Mouse (Mus musculus): ENCODE data around the gene Gm20388.

Gene Gm20388

DNA sequence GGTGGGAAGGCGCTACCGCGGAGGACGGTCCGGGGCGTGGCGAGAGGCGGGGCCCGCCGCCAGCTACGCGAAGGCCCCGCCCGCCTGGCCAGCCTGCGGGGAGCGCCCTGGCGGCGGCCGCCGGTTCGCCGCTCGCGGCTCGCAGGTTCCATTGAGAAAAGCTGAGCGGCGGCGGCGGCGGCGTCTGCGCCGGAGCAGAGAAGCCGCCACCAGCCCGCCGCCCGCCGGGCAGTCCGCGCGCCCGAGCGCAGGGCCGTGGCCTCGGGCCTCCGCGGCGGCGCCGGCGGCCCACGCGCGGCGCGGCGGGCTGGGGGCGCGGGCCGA, 2371.4 kb downstream of the Gm20388 start, which contains the start of gene Zfpm1:
Gene Zfpm1 (plus strand): TSS at position 107 of the 324 bp plus-strand sequence.
- no peak for DNase-seq (ENCODE audit: low spot score)

DNA sequence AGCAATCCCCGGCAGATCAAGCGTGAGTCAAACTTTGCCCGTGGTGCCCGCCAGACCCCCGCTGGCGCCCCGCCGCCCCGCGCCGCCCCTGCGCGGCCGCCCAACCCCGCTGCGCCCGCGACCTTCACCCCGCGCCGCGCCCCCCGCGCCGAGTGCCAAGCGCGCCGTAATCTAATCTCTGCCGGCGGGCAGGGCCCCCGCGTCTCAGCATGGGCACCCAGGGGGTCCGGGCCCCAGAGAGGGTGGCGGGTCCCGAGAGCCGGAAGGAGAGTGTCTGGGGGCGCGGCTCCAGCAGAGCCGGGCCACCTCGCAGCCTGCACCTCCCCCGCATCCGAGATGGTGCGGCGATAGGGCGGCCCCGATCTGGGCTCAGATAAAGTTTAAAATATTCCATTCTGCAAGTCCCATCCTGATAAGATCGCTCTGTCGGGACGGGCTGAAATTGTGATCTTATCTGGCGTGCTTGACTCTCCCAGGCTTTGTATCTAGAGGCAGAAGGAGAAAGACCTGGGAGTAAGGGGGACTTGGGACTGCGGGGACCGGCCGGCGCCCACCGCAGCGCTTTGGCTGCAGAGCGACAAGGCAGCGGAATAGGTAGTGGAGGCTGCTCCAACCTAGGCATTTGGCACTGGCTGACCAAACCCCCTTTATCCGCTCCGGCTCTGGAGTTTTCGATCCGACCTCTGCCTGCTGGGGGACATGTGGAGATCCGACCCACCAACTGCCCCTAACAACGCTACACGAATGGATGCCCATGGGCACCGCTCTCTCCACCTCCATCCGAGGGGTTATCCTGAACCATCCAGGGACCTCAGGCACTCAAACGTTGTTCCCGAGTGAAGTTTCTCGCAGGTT, 2372.1 kb downstream of the Gm20388 start:
- DNase-seq (ENCODE audit: low spot score): no peak

DNA sequence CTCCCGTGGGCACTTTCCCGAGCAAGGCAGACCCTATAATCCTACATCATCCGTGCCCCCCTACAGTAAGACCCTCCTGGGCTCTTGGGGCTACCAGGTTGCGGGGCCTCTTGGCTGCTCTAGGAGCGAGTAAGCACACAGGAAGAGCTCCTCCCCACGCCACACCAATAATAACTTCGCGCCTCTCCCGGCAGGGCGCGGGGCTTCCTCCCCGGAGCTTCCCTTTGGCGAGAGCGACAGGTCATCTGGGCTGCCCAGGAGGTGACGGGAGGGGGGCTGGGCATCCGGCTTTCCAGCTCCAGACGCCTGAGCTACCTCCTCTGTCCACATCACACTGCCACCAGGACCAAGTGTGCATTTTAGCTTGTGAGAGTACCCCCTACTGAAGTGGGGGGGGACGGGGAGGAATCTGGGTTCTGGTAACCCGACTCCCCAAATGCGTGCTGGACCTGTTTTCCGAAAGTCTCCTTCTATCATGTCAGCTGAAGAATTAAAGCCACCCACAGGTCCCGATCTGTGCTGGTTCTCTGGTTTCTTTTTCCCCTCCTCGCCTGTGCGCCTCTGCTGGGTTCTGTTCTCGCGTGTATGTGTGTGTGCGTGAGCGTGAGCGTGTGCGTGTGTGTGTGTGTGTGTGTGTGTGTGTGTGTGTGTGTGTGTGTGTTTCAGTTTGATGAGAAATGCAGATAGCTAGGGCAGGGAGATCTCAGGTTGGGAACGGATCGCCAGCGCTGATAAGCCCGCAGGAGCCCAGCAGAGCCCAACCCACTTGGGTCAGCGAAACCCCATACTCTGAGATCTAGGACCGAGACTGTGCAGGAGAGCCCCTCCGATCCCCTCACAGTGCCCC, 2372.9 kb downstream of the Gm20388 start:
- DNase-seq (ENCODE audit: low spot score): no peak

DNA sequence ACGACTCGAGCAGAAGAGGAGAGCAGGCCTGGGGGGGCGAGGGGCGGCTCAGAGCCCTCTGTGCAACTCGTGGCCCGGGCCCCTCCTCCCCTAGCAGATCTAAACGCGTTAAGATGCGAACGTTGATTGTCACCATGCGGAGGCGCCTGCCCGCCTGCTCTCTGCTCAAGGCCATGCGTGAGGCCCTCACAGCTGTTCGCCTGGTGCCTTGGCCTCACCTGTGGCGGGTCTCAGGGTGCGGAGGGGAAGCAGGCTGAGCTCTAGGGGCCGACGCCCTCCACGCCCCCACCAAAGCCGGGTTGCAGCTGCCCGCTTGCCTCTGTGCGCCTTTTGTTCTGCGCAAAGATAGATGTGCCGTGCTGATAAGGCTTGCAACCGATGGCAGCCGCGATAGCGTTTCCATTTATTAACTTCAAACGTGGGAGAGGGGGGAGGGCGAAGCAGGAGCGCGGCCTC, 2373.6 kb downstream of the Gm20388 start:
- DNase-seq (ENCODE audit: low spot score): no peak

DNA sequence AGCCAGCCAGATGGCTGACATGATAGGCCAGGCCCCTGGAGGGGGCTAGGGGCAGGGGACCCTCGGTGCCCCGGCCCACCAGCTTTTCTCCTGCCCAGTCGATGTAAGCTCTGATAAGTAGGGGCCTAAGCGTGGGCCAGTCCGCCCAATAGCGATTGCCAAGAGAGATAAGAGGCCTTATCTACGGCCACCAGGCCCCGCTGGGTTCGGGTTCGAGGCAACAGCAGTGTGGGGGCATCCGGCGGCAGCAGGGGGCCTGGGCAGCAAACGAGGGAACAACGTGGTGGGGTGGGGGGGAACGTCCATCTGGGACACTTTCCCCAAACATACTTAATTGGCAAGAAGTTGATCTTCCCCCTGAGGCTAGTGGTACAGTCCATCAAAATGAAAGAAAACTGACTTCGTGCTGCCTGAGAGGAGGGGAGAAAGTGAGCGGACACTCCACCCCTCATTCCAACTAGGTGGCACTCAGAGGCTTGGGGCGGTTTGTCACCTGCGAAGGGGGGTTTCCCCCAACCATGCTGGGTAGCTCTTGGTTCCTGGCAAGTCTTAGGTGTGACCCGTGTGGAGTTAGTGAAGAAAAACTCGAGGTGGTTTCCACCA, 2374.1 kb downstream of the Gm20388 start:
- DNase-seq (ENCODE audit: low spot score): no peak

DNA sequence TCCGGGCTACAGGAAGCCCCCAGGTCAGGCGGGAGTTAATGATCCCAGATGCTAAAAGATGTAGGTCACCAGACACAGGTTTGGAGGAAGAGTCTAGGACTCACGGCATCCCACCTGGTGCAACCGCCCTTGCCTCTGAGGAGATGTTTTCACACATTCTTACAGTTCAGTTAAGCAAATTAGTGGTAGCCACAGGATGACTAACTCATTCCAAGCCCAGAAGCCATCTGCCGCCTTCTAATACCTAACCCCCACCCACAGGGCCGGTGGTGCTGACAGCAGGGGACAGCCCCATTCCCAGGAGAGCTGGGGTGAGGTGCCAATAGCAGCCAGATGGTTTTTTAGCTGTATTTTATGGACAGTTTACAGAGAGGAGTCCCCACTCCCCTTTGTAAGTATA, 2375.1 kb downstream of the Gm20388 start:
- no peak for DNase-seq (ENCODE audit: low spot score)

DNA sequence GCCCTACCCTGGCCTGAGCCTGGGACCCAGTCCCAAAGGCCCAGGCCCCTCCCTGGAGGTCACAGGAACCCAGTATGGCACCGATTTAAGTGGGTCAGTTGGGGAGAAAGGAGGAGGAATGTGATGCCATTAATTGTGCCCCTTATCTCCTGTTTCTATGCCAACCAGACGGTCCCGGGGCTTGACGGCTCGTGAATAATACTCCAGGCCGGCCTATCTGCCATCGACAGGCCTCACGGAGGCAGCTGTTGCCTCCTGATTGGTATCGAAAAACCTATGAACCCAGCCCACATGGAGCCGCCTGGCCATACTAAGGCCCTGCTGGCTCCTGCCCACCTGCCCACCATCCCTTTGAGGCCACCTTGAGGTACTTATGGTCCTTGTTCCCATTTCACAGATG, 2376.3 kb downstream of the Gm20388 start:
- DNase-seq (ENCODE audit: low spot score): no peak

DNA sequence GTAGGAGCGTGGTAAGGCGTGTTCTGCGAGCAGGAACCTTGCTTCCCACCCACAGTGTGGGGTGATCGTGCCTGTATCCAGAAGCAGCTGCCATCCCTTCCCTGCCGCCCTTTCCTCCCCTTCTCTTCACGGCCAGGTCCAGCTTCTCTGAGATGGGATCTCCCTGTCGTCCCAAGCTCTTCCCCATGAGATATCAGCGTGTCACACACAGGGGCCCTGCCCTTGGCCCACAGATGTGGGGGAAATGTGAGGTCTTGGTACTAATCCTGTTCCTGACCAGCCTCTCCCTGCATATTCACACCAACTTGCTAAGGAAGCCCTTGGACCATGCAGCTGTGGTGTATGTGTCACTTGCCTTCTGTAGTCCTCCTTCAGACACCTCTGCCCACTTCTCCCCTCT, 2377.1 kb downstream of the Gm20388 start:
- DNase-seq (ENCODE audit: low spot score): no peak

DNA sequence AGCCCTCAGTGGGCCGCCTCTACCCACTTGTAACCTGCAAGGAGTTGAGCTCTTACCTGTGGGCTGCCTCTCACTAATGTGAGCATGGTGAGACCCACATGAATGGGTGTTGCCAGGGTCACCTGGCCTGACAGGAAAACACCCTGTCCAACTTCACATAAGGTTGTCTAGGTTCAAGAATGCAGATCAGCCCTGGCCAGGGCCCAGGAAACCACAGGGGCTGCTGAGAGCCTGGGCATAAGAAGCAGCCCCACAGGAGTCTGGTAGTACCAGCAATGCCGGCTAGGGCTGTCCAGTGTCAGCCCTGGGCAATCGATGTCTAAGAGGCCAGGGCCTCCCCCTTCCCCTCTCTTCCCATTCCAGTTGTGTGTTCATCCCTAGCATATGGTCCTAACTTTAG, 2377.7 kb downstream of the Gm20388 start:
- no peak for DNase-seq (ENCODE audit: low spot score)

DNA sequence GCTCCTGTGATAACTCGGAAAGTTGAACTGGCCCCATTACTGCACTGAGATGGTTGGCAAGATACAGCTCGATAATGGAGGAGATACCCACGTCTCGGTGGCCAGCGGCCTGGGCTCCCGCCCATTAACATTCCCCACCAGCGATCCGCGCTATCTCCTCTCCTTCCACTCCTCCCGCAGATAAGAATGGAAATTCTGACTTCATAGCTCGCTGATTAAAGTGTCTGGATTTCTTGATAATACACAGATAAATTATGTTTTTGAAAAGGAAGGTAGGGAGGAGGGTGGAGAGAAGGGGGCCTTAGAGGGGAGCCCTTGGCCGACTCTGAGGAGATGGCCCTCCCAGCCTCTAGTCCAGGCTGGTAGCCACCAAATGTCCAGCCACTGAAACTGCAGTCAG, 2380.4 kb downstream of the Gm20388 start:
- no peak for DNase-seq (ENCODE audit: low spot score)

DNA sequence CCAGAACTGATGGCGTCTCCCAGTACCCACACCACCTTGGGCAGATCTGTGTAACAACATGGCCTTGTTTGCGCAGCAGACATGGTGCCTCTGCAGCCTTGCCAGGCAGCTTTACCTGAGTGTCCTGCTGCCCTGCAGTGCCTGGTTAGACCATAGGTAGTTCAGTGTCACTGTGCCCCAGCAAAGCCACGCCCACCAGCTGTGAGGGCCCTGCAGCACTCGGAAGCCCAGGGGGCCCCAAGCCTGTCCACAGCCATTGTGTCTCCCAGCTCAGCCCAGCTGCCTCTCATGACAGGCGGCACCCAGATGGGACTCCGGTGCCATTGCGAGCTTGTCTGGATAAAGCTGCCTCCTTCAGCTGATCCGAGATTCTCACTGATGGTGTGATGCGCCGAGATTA, 2380.9 kb downstream of the Gm20388 start:
- no peak for DNase-seq (ENCODE audit: low spot score)

DNA sequence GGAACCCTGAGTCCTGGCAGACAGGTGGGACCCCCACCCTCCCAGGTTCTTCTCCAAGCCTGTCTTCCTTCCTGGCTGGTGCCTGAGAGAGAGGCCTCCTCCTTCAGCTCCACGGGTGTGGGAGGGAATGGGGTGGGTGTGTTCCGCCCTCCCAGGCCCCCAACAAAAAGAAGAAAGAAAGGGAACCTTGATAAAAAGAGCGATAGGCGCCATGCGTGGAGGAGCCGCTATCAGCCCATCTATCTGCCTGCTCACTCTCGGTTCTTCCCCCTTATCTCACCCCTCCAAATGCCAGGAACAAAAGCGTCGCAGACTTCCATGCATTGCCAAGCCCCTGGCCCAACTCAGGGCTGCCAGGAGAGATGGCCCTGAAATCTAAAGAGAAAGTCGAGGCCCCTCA, 2382.8 kb downstream of the Gm20388 start:
- DNase-seq (ENCODE audit: low spot score): no peak

DNA sequence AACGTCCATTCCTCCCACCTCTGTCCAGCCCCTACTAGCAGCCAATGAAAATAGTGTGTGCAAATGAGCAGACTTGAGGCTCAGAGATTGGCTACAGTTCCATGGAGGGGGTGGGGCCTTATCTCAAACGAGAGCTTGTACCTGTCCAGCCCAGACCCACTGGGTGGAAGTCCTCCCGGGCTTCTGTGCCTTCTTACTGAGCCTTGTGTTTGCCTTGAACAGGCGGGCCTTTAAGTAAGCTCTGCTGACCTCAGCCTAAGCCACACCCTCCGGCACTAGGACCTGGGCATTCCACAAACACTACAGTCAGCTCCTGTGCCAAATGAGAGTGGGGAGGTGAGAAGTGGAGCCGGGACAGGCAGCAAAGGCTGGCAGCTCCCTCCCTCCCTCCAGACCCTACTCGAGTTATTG, 2383.6 kb downstream of the Gm20388 start:
- DNase-seq (ENCODE audit: low spot score): peak; percentile 43

DNA sequence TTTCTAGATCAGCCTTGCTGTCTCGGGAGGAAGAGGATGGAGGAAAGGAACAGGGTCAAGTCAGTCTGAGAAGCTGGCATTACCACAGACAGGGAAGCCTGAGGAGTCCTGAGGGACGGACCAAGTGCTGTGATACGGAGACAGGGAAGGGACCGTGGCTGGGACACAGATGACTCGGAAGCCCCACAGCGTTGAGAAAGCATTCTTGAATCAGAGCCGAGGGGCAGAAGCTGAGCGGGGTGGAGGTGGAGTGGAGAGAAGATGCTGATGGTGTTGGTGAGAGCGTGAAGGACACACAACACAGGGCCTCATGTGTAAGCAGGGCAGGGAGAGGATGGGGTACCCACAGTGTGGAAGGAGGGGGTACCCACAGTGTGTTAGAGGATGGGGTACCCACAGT, 2384.7 kb downstream of the Gm20388 start:
- DNase-seq (ENCODE audit: low spot score): no peak

DNA sequence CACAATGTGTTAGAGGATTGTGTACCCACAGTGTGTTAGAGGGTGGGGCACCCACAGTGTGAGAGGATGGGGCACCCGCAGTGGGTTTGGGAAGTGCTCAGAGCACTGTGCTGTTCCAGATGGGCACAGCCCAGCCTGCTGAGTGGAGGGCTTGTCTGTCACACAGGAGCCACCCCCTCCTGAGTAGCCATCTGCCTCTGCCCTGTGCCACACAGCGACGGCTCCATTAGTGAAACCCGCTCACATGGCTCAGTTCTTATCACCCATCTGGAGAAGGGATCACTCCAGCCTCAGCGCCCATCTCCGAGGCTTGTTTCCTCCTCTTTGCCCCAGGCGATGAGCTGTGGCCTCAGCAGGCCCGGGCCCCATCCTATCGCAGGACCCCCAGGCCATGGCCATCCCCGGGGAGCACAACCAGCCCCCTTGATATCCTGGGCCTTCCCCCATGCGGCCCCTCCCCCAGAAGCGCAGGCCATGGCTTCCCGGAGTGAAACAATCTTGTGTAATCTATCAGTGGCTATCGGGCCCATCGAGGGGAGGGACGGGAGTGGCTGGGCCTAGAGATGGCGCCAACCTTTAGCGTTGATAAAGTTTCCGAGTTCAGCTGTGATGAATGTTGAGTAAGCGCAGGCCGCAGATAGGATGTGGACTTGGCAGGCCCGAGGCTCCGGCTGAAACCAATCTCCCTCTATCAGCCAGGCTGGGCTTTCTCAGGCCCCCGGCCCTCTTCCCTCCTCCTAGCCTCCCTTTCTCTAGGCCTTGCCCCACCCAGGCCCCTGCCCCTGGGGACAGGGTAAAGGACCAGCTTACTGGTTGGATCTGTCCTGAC, 2385.7 kb downstream of the Gm20388 start:
- no peak for DNase-seq (ENCODE audit: low spot score)

DNA sequence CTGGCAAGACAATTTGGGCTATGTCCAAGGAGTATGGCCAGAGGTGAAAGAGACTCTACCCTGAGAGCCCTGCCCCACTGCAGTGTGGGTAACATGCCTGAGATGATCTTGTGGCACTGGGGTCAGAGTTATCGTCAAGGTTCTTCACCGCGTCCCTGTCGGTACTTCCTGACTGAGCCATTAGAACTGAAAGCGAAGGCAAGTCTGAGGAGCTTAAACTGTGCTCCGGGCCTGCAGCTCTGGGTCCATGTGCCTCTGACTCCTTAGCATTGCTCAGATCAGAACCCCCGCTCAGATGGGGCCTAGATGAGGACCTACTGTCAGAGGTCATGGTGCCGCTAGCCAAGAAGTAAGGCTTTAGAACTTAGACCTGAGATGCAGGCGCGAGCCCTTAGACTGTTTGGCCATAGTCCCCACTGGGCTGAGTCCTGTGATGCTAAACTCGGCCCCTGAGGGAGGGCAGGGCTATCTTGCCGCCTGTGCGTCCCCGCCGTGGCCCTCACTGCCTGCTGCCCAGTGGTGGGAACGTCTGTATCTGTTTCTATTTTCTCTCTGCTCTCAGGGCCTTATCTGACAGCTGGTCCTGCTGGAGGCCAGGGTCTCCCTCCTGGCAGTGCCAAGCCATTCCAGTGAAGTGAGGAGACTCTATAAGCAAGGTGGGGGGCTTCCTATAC, 2389.1 kb downstream of the Gm20388 start:
- DNase-seq (ENCODE audit: low spot score): no peak

DNA sequence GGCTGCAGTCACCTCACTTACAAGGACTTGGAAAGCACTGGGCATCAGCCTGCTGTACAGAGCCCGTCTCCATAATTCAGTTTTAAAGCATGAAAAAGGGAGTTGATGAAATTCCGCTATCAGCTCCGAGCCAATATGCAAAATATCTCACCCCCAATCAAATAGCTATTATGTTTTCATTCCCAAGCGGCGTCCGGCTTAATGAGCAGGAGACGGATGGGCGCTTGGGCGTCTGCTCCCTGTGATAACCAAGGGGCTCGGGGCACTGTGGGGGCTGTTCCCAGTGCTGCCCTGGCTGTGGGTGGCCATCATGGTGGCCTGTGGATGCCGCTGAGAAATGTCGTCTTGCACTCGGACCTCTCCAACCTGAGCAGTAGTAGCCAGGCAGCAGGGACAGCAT, 2390.4 kb downstream of the Gm20388 start:
- no peak for DNase-seq (ENCODE audit: low spot score)

DNA sequence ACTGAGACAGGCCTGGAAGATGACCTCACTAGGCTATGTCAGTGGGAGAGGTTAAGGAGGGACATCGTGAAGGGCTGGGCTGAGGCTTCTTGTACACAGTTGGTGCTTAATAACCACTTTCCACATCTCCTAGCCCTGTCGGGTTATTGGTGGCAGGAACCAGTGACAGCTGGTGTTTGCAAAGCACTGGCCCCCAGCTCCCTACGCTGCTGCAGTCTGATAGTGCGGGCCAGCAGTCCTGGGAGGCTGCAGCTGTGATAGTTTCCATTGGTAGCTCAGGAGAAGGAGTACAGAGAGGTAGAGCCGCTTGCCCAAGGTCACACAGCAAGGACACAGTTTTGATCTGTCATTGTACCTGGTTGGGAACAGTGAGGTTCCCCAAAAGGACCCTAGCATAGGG, 2391.2 kb downstream of the Gm20388 start:
- no peak for DNase-seq (ENCODE audit: low spot score)

DNA sequence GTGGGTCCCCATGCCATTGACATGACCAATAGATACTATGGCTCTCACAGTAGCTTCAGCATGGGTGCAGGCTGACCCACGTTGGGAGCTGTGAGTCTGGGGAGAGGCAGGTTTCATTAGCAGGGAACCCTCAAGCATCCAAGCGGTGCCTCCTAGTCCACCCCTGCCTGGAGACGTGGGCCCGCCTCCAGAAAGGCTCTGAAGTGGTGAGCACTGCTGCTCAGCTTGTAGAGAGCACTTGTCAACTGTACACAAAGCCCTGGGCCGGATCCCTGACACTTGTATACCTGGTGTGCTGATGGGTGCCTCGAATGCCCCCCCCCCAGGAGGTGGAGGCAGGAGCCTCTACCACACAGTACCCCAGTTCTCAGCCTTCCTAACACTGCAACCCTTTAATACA, 2392.8 kb downstream of the Gm20388 start:
- no peak for DNase-seq (ENCODE audit: low spot score)

DNA sequence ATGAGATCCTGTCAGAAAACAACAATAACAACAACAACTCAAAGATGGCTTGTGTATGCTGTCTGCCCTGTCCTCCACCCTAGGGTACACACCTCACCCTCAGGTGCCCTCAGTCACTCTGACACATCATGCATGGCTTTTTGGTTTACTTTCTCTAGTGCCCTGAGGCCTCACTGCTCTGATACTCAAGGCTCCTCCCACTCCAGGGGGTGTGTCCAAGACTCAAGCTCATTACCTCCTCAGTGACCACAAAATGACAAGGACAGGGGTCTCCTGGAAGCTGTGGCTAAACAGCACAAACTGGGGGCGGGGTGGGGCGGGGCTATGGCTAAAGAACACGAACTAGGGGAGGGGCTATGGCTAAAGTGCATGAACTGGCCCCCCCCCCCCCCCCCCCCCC, 2393.4 kb downstream of the Gm20388 start:
- DNase-seq (ENCODE audit: low spot score): no peak

DNA sequence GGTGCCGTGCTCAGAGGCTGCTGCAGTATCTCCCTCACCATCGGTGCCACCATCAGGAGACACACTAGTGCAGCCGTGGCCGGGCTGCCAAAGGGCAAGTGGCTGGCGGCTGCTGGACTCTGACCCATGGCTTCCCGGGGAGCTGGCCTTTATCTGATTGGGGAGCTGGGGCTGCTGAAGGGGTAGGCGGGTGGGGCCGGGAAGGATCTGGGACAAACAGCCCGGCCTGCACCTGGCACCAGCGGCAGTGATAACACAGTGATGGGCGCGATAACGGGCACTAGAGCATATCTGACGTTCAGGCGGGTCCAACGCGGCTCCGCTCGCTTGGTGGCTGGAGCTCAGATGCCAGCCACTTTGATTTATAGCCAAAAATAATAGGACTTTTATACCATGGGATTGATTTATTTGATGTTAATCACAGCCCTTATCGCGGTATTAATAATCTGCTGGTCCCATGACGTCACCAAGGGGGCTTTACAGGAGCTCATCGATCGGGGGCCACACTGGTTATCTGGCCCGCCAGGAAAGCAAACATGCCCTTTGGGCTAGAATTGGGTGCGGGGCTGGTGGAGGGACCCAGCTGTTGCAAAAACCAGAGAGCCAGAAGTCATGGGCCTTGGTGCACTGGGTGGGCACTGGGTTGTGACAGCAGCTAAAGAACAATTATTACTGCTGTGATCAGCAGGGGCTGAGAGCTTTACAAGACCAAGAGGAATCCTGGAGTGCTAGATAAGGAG, 2396.2 kb downstream of the Gm20388 start:
- no peak for DNase-seq (ENCODE audit: low spot score)

All from adipocyte (in vitro differentiated cells).